Mouse (Mus musculus): Measurements from ENCODE around the gene Egfl7. TPM values are rescaled to one million over a fixed set of nuclear protein-coding genes. Genes with fewer than 3 reads are reported as not detected.

Gene Egfl7
- polyA plus RNA-seq (2014; fragmentation: Nextera tagmentation; extraction: Ambion mirVana), result 54.3 and 74.6 TPM in 2 replicates

DNA sequence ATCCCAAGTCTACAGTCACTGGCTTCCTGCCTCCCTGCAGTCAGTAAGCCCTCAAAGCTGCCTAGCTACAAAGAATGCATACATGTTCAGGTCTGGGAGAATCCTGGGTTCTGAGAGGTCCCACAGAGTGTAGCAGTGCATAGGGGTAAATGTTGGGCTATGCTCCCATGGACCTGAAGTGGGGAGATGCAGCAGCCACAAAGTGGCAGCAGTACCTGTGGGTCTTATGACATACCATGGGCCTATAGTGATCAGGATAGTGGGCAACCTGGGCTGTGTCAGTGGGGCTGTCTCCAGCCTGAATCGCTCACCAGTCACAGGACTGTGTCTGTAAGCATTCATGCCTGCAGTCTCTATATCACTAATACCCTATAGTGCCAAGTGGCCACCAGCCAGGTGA, at the start of gene Egfl7:
TSS of gene Egfl7 (plus strand) at position 301 of the 400 bp plus-strand sequence.
- no peak for ATAC-seq (replicated peaks; ENCODE audit: insufficient number of reproducible peaks, low FRiP score, low TSS enrichment, low read depth)
- Histone ChIP-seq H3K9ac (replicated peaks; ENCODE audit: low read length) (no peak within 1 kb of the TSS; the same call in 1 of the 2 replicates), H3K36me3 (replicated peaks; ENCODE audit: control insufficient read depth, insufficient read depth, low read depth, low read length) (no peaks in the 10 kb centered on the region), H3K27ac (replicated peaks; ENCODE audit: low read depth, low read length) (peak within 1 kb of the TSS; percentile 59; the same call in 1 of the 2 replicates), H3K4me2 (ENCODE audit: low read depth, low read length) (no peak within 1 kb of the TSS), H3K9me3 (replicated peaks; ENCODE audit: control insufficient read depth, low read length) (no peaks in the 10 kb centered on the region), H3K27me3 (ENCODE audit: control insufficient read depth, insufficient read depth, low read length) (no peaks in the 10 kb centered on the region), H3K4me1 (ENCODE audit: control insufficient read depth, insufficient read depth, low read length) (no peaks in the 10 kb centered on the region; the same call in 1 of the 2 replicates), H3K4me3 (ENCODE audit: low read depth, low read length) (no peak within 1 kb of the TSS)
- DNase-seq (ENCODE audit: low spot score), result no peak
- WGBS, result 94% methylated on average over 1 of the region's 1 CpGs

DNA sequence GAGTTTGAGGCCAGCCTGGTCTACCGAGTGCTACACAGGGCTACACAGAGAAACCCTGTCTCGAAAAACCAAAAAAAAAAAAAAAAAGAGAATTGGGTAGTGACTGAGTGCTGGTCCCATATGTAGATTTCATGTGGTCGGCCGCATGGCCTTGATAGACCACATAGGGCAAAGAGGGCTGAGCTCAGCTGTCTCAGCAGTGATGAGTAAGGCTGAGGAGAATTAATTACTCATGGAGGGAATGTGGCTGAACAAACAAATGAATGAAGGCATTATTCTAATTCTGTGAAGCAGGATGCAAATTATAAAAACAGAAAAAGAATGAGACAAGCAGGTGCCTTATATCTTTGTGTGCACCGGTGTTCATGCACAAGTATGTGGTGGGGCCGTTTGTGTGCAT, 48.0 kb upstream of the Egfl7 start:
- no peak for ATAC-seq (replicated peaks; ENCODE audit: insufficient number of reproducible peaks, low FRiP score, low TSS enrichment, low read depth)
- Histone ChIP-seq H3K36me3 (replicated peaks; ENCODE audit: control insufficient read depth, insufficient read depth, low read depth, low read length) (no peaks in the 10 kb centered on the region), H3K9ac (replicated peaks; ENCODE audit: low read length) (no peak overlapping the region), H3K9me3 (replicated peaks; ENCODE audit: control insufficient read depth, low read length) (no peaks in the 10 kb centered on the region), H3K4me1 (ENCODE audit: control insufficient read depth, insufficient read depth, low read length) (no peaks in the 10 kb centered on the region; the same call in none of the 2 replicates), H3K4me2 (ENCODE audit: low read depth, low read length) (no peak overlapping the region), H3K27ac (replicated peaks; ENCODE audit: low read depth, low read length) (no peak overlapping the region), H3K4me3 (ENCODE audit: low read depth, low read length) (no peak overlapping the region), H3K27me3 (ENCODE audit: control insufficient read depth, insufficient read depth, low read length) (no peaks in the 10 kb centered on the region)
- DNase-seq (ENCODE audit: low spot score), result no peak
- WGBS, result 90% methylated on average over 6 of the region's 6 CpGs

DNA sequence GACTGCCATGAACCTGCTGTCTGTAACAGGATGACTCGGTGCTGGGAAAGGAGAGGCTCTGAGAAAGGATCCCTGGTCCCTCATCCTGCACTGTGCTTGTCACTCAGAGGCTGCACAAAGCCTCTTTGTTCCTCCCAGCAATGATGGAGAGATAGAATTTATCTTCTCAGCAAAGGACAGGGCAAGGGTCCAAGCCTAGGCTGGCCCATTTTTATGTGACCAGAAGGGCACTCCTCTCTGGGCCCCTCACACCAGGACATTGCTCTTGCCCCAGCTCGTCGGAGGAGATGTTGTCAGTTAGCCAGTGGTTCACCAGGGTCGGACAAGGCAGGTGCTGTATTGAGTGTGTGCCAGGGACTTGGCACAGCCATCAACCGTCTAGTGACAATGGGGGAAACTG, 46.6 kb upstream of the Egfl7 start:
- Histone ChIP-seq H3K4me2 (ENCODE audit: low read depth, low read length) (no peak overlapping the region), H3K4me3 (ENCODE audit: low read depth, low read length) (no peak overlapping the region), H3K27ac (replicated peaks; ENCODE audit: low read depth, low read length) (no peak overlapping the region; the same call in 1 of the 2 replicates), H3K9ac (replicated peaks; ENCODE audit: low read length) (peak overlapping the region; percentile 13; the same call in 1 of the 2 replicates), H3K27me3 (ENCODE audit: control insufficient read depth, insufficient read depth, low read length) (no peaks in the 10 kb centered on the region), H3K9me3 (replicated peaks; ENCODE audit: control insufficient read depth, low read length) (no peaks in the 10 kb centered on the region), H3K36me3 (replicated peaks; ENCODE audit: control insufficient read depth, insufficient read depth, low read depth, low read length) (no peaks in the 10 kb centered on the region), H3K4me1 (ENCODE audit: control insufficient read depth, insufficient read depth, low read length) (no peaks in the 10 kb centered on the region; the same call in 1 of the 2 replicates)
- no peak for ATAC-seq (replicated peaks; ENCODE audit: insufficient number of reproducible peaks, low FRiP score, low TSS enrichment, low read depth)
- 29% methylated on average over 5 of the region's 5 CpGs for whole genome bisulfite sequencing
- DNase-seq (ENCODE audit: low spot score), result no peak

DNA sequence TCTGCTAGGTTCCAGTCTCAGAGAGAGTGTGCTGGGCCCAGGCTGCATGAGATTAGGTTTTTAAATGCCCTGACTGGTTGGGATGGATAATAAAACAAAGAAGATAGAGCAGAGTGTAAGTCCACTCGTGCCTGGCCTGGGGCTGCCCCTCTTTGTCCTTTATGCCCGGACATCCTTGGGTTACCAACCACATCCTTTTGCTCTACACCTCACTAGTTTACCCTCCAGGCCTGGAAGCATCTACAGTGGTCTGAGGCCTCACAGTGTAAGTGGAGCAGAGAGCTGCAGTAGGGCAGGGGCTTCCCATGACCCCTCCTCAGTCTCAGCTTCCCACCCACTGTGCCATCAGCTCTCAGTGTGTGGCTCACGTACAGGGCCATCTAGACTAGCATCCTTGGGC, 45.7 kb upstream of the Egfl7 start:
- 56% methylated on average over 3 of the region's 3 CpGs for WGBS
- no peak for ATAC-seq (replicated peaks; ENCODE audit: insufficient number of reproducible peaks, low FRiP score, low TSS enrichment, low read depth)
- H3K27ac ChIP-seq (replicated peaks; ENCODE audit: low read depth, low read length), result no peak overlapping the region

DNA sequence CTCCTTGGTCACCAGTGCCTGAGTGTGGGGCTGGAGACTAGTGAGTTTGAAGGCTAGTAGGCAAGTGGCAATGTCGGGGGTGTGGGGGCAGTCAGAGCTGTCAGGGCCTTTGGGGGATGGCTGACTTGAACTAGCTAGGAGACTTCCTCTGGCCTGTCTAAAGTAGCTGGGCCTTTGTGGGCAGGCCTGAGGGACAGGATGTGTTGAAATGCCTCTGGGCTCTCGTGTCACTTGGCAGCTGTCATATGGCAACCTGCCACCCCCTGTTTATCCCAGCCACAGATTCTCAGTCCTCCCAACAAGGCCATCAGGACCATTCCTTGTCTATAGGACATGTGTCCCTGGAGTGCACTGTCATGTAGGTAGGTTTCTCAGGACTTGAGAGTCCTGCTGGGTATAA, 45.2 kb upstream of the Egfl7 start:
- Histone ChIP-seq H3K36me3 (replicated peaks; ENCODE audit: control insufficient read depth, insufficient read depth, low read depth, low read length) (no peaks in the 10 kb centered on the region), H3K27me3 (ENCODE audit: control insufficient read depth, insufficient read depth, low read length) (no peaks in the 10 kb centered on the region), H3K27ac (replicated peaks; ENCODE audit: low read depth, low read length) (no peak overlapping the region), H3K9me3 (replicated peaks; ENCODE audit: control insufficient read depth, low read length) (no peaks in the 10 kb centered on the region), H3K4me1 (ENCODE audit: control insufficient read depth, insufficient read depth, low read length) (no peaks in the 10 kb centered on the region; the same call in 1 of the 2 replicates), H3K9ac (replicated peaks; ENCODE audit: low read length) (no peak overlapping the region; the same call in 1 of the 2 replicates), H3K4me3 (ENCODE audit: low read depth, low read length) (no peak overlapping the region), H3K4me2 (ENCODE audit: low read depth, low read length) (no peak overlapping the region)
- ATAC-seq (replicated peaks; ENCODE audit: insufficient number of reproducible peaks, low FRiP score, low TSS enrichment, low read depth) (no peak), DNase-seq (ENCODE audit: low spot score) (no peak)
- 77% methylated on average over 2 of the region's 2 CpGs for WGBS

More for the DNA sequence above, 45.7 kb upstream of the Egfl7 start:
- H3K4me1 ChIP-seq (ENCODE audit: control insufficient read depth, insufficient read depth, low read length), result no peaks in the 10 kb centered on the region; the same call in 1 of the 2 replicates
- no peaks in the 10 kb centered on the region for H3K9me3 ChIP-seq (replicated peaks; ENCODE audit: control insufficient read depth, low read length)
- DNase-seq (ENCODE audit: low spot score), result no peak
- no peaks in the 10 kb centered on the region for H3K36me3 ChIP-seq (replicated peaks; ENCODE audit: control insufficient read depth, insufficient read depth, low read depth, low read length)
- no peak overlapping the region for H3K4me2 ChIP-seq (ENCODE audit: low read depth, low read length)
- no peak overlapping the region for H3K4me3 ChIP-seq (ENCODE audit: low read depth, low read length)
- no peaks in the 10 kb centered on the region for H3K27me3 ChIP-seq (ENCODE audit: control insufficient read depth, insufficient read depth, low read length)
- H3K9ac ChIP-seq (replicated peaks; ENCODE audit: low read length), result no peak overlapping the region; the same call in 1 of the 2 replicates

DNA sequence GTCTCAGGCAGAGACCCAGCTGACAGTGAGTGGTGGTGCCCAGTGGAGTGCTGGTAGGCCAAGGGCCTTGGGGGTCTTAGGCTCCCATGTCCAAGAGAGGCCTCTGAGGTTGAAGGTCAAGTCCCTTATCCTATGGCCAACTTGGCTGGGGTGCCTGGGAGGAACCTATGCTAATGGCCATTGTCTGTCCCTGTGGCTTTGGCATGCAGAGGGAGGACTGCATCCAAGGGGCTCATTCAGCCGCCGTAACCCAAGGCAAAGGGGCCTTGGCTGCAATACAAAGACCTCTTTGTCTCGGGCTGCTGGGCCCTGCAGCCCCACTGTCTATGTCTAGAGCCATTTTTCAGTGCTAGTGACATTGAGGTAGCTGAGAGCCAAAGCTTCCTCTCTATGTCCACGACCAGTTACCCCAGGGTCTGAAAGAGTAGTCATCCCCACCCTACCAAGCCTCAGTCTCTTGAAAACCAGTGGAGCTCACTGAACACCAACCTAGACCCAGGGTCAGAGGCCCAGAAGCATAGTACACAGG, 44.2 kb upstream of the Egfl7 start:
- WGBS, result 34% methylated on average over 4 of the region's 4 CpGs
- no peaks in the 10 kb centered on the region for H3K27me3 ChIP-seq (ENCODE audit: control insufficient read depth, insufficient read depth, low read length)
- no peaks in the 10 kb centered on the region; the same call in 1 of the 2 replicates for H3K4me1 ChIP-seq (ENCODE audit: control insufficient read depth, insufficient read depth, low read length)
- DNase-seq (ENCODE audit: low spot score) (no peak), ATAC-seq (replicated peaks; ENCODE audit: insufficient number of reproducible peaks, low FRiP score, low TSS enrichment, low read depth) (peak; percentile 25; the same call in 1 of the 2 replicates)
- no peak overlapping the region for H3K4me2 ChIP-seq (ENCODE audit: low read depth, low read length)
- no peaks in the 10 kb centered on the region for H3K36me3 ChIP-seq (replicated peaks; ENCODE audit: control insufficient read depth, insufficient read depth, low read depth, low read length)
- H3K9me3 ChIP-seq (replicated peaks; ENCODE audit: control insufficient read depth, low read length), result no peaks in the 10 kb centered on the region
- H3K4me3 ChIP-seq (ENCODE audit: low read depth, low read length), result no peak overlapping the region
- H3K9ac ChIP-seq (replicated peaks; ENCODE audit: low read length), result no peak overlapping the region
- no peak overlapping the region for H3K27ac ChIP-seq (replicated peaks; ENCODE audit: low read depth, low read length)

DNA sequence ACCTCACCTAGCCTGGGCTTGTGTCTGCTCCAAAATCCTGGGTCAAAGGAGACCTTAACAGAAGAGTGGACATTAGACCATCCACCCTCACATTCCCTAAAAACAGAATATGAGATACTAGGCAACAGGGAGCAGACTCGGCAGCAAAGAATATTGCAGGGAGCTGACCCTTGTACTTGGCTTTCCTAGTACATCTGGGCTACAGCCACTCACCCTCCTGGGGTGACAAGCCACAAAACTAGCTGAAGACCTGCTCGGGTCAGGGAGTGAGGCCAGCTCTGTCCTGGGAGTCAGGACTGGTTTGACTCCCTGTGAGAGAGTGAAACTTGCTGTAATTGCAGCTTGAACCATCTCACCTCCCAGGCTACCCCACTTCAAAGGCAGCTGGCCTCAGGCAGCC, 40.3 kb upstream of the Egfl7 start:
- Histone ChIP-seq H3K36me3 (replicated peaks; ENCODE audit: control insufficient read depth, insufficient read depth, low read depth, low read length) (no peaks in the 10 kb centered on the region), H3K4me1 (ENCODE audit: control insufficient read depth, insufficient read depth, low read length) (peaks cover 3% of the 10 kb centered on the region), H3K9me3 (replicated peaks; ENCODE audit: control insufficient read depth, low read length) (no peaks in the 10 kb centered on the region), H3K9ac (replicated peaks; ENCODE audit: low read length) (no peak overlapping the region), H3K27me3 (ENCODE audit: control insufficient read depth, insufficient read depth, low read length) (no peaks in the 10 kb centered on the region), H3K27ac (replicated peaks; ENCODE audit: low read depth, low read length) (no peak overlapping the region), H3K4me3 (ENCODE audit: low read depth, low read length) (no peak overlapping the region), H3K4me2 (ENCODE audit: low read depth, low read length) (no peak overlapping the region)
- no peak for ATAC-seq (replicated peaks; ENCODE audit: insufficient number of reproducible peaks, low FRiP score, low TSS enrichment, low read depth)
- WGBS, result 53% methylated on average over 2 of the region's 2 CpGs
- no peak for DNase-seq (ENCODE audit: low spot score)

DNA sequence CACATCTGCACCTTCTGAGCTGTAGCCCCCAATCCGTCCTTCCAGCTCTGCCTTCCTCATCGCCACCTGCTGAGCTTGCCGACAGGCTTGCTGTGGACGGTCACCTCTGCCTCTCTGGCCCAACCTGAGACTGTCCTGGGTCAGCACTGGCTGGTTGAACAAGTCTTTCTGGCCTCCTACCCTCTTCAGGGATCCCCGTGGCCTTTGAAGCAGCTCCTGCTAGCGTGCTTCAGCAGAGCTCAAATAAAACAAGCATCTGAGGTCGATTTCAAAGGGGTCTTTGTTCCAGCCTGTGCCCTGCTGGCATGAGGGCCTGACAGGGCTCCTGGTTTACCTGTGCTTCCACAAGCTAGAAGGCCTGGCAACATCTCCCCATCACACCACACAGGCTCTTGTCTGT, 39.1 kb upstream of the Egfl7 start:
- Histone ChIP-seq H3K9ac (replicated peaks; ENCODE audit: low read length) (no peak overlapping the region), H3K4me3 (ENCODE audit: low read depth, low read length) (no peak overlapping the region), H3K27ac (replicated peaks; ENCODE audit: low read depth, low read length) (0 out of 2 replicates have a peak overlapping the region, but pooled peaks have one; percentile 30), H3K27me3 (ENCODE audit: control insufficient read depth, insufficient read depth, low read length) (no peaks in the 10 kb centered on the region), H3K4me1 (ENCODE audit: control insufficient read depth, insufficient read depth, low read length) (peaks cover 3% of the 10 kb centered on the region), H3K4me2 (ENCODE audit: low read depth, low read length) (no peak overlapping the region), H3K9me3 (replicated peaks; ENCODE audit: control insufficient read depth, low read length) (no peaks in the 10 kb centered on the region), H3K36me3 (replicated peaks; ENCODE audit: control insufficient read depth, insufficient read depth, low read depth, low read length) (no peaks in the 10 kb centered on the region)
- DNase-seq (ENCODE audit: low spot score) (no peak), ATAC-seq (replicated peaks; ENCODE audit: insufficient number of reproducible peaks, low FRiP score, low TSS enrichment, low read depth) (no peak)
- WGBS, result 28% methylated on average over 7 of the region's 7 CpGs
